In the genomic region with DNA sequence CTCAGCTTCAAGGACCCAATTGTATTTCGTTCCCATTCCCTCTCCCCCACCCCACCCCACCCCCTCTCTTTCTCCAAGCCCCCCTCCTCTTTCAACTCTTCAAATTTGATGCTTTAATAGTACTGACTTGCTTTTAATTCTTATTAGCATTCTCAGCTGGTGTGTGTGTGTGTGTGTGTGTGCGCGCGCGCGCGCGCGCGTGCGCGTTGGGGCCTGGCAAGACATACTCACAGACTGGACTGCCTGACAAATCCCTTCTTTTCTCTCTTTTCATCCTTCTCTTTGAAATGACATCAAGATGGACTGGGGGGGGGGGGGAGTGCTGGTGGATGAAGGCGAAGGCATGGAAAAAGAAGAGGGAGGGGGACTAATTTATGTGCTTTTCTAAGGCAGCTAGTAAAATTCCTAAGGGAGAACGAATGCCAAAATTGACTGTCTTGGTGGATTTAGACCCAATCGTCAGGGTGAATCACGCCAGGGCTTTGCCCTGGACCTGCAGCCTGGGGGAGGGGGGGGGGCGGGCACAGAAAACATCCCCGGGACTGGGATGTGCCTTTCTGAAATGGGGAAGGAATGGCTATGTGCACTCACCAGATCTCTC, we compare ENCODE assay signal across 8 mouse cellular contexts. TPM values are rescaled to one million over a fixed set of nuclear protein-coding genes. Genes with fewer than 3 reads are reported as not detected.
DNase-seq lines count a peak whose midpoint lies in the region; TF ChIP-seq lines count a peak whose summit lies in the region.

No protein-coding gene starts in this region.

- H3K9me3 ChIP-seq in forebrain, embryonic 10.5 days, result no peaks in the 10 kb centered on the region
- no peaks in the 10 kb centered on the region for H3K9me3 ChIP-seq in limb, embryonic 10.5 days (replicated peaks)

- H3K27ac ChIP-seq in gastrocnemius, adult 2 months, result peak overlapping the region; percentile 100
- H3K27ac ChIP-seq in forebrain, embryonic 10.5 days, result peak overlapping the region; percentile 95
- peak overlapping the region; percentile 92 for H3K27ac ChIP-seq in limb, embryonic 10.5 days

- peaks cover 23% of the 10 kb centered on the region for H3K27me3 ChIP-seq in forebrain, embryonic 10.5 days (ENCODE audit: poor library complexity, severe bottlenecking)
- H3K27me3 ChIP-seq in limb, embryonic 10.5 days (ENCODE audit: low read depth, poor library complexity, severe bottlenecking), result peaks cover 9% of the 10 kb centered on the region; the same call in 1 of the 2 replicates

- WGBS in forebrain, embryonic 10.5 days, result 0% methylated on average over 18 of the region's 18 CpGs
- WGBS in limb, embryonic 10.5 days, result under 1% methylated on average over 18 of the region's 18 CpGs

- no peaks in the 10 kb centered on the region for H3K36me3 ChIP-seq in forebrain, embryonic 10.5 days (replicated peaks)
- H3K36me3 ChIP-seq in limb, embryonic 10.5 days, result no peaks in the 10 kb centered on the region

- peak; percentile 66 for DNase-seq in gastrocnemius, adult 2 months
- DNase-seq in gastrocnemius, adult 18-20 months (ENCODE audit: low spot score), result no peak
- DNase-seq in ES-CJ7 (ENCODE audit: low read depth, low spot score), result peak; percentile 44
- DNase-seq in forebrain, embryonic 10.5 days (ENCODE audit: extremely low spot score, low spot score), result peak; percentile 70
- DNase-seq in limb, embryonic 10.5 days (ENCODE audit: low spot score), result peak; percentile 58
- DNase-seq in naive thymus-derived CD4-positive, alpha-beta T cell, adult 2 months (ENCODE audit: low read depth), result peak; percentile 61
- no peak for DNase-seq in frontal cortex, postnatal 10 days (ENCODE audit: low spot score in 2 of 2)
- DNase-seq in natural killer cell, adult 2 months (ENCODE audit: low spot score in 2 of 2), result no peak

- intact Hi-C loops in gastrocnemius, adult 2 months (cut with DNase I), result no loop called here

- H3K4me1 ChIP-seq in forebrain, embryonic 10.5 days, result peaks cover 100% of the 10 kb centered on the region
- peaks cover 96% of the 10 kb centered on the region for H3K4me1 ChIP-seq in limb, embryonic 10.5 days

- H3K4me3 ChIP-seq in gastrocnemius, adult 2 months, result peak overlapping the region; percentile 87
- peak overlapping the region; percentile 52 for H3K4me3 ChIP-seq in forebrain, embryonic 10.5 days
- H3K4me3 ChIP-seq in limb, embryonic 10.5 days, result peak overlapping the region; percentile 55

- TF ChIP-seq CTCF in gastrocnemius, adult 2 months (IDR thresholded peaks at IDR 0.05), result no peak

RNA-seq across cellular contexts. Expression of a gene that starts 8.2 kb away (rescaled TPM):
- 10 to 100 TPM; 21.5 to 28.2 TPM for total RNA-seq in gastrocnemius, adult 2 months (2021)
- 10 to 100 TPM; 20.3 to 24.8 TPM for total RNA-seq in gastrocnemius, adult 18-20 months (2021)
- 20.5 and 22.6 TPM in 2 replicates for polyA plus RNA-seq in forebrain, embryonic 10.5 days (2016; fragmentation: Nextera tagmentation; extraction: Ambion mirVana)
- 11.9 and 22.6 TPM in 2 replicates for polyA plus RNA-seq in limb, embryonic 10.5 days (2016; fragmentation: Nextera tagmentation; extraction: Ambion mirVana)

RNA-seq across cellular contexts. Expression of a gene that starts 54.0 kb away (rescaled TPM):
- 10 to 100 TPM; 32.2 to 33.8 TPM for total RNA-seq in gastrocnemius, adult 2 months (2021)
- 10 to 100 TPM; 30.9 to 34.6 TPM for total RNA-seq in gastrocnemius, adult 18-20 months (2021)
- 39.1 and 40.4 TPM in 2 replicates for polyA plus RNA-seq in forebrain, embryonic 10.5 days (2016; fragmentation: Nextera tagmentation; extraction: Ambion mirVana)
- polyA plus RNA-seq in limb, embryonic 10.5 days (2016; fragmentation: Nextera tagmentation; extraction: Ambion mirVana), result 31.8 and 37.7 TPM in 2 replicates

Comparison
In these comparisons a context has a peak if more than half of its experiments do, and no peak if none do; other contexts are left out.
1. DNase-seq: peak in gastrocnemius, adult 2 months (single experiment), ES-CJ7 (single experiment), forebrain, embryonic 10.5 days (single experiment), limb, embryonic 10.5 days (single experiment) and naive thymus-derived CD4-positive, alpha-beta T cell, adult 2 months (single experiment); none in gastrocnemius, adult 18-20 months (single experiment), frontal cortex, postnatal 10 days (0 of 2) and natural killer cell, adult 2 months (0 of 2).
2. Peak in every context shown above with its lines, with median percentiles within 50 percentile points of each other: H3K27ac ChIP-seq and H3K4me3 ChIP-seq.